Mouse (Mus musculus) left cerebral cortex, postnatal 25 days (tissue): ENCODE results near the gene Gria4. TPM values are rescaled to one million over a fixed set of nuclear protein-coding genes. Genes with fewer than 3 reads are reported as not detected.

Experiments used
- DNase-seq, 2 experiments: peaks; one replicate each; pipeline ENCODE4 v3.0.0; 2022; ENCODE audit warnings: low spot score in 2 of 2, mixed read lengths in 1 of 2
- intact Hi-C: fragments of 180-260 bp; cut with DNase I; formaldehyde crosslinking; loops from one replicate; pipeline ENCODE4 v1.15.1; 2025
- microRNA-seq, 2 experiments: library from miRNA; unstranded; fragments of <30 nt; microRNA quantifications; one replicate each; pipeline ENCODE4 v1.2.0; 2022
- total RNA-seq, 2 experiments: library from RNA; stranded (reverse); gene quantifications; 2 replicates each; pipeline ENCODE4 v1.2.3; 2021

Gria4 gene
- total RNA-seq, 2 experiments from 2014 or later = 101 TPM

DNA sequence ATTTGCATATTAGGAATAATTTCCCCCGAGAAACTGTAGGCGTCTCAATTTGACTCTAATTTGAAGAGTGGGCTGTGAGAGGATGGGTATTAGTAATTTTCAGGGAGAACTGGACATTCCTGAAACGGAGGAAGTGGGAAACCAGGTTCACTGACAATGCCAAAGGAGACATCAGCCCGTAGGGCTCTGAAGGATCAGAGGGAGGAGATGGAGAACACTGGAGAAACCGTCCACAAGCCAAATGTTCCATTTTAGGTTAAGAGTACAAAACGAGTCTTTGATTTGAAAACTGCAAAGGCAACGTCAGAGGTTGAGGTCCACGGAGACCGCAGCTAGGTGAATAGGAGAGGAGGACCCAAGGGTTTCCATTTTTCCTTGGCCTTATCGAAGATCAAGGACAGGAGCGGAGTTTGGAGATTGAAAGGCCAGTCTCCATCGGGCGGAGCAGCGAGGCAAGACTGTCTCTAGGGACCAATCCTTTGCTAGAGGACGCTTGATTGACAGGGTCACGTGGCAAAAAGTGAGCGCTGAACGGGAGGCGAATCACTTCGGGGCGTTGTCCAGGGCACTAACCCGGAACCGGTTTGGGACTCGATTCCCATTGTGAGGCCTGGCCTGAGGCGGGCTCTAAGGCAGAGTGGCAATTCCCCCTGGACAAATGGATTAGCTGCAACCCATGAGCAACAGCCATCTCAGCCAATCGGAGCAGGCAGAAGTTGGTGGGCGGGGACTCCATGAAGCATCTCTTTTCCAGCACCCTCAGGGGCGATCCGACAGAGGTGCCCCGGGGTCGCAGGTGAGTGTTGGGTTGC is 420.0 kb downstream of the Gria4 start, which contains the start of gene Msantd4:
Gene Msantd4 (plus strand): TSS at position 735 of the 812 bp plus-strand sequence.
- intact Hi-C loops = loop anchor here (2.0 kb wide), 1 partner anchor 67 kb away; the partner anchor contains the start of genes Aasdhppt and Kbtbd3
- peak; percentile 98 to 100 for DNase-seq

Small RNA genes within 50 kb of the gene (microRNA-seq; reads per million reads assigned to microRNA genes)
- gene Gm23811 = 0 reads per million in 2 experiments
- gene Gm23992 = 0 reads per million in 2 experiments
